Mouse (Mus musculus) granulocyte monocyte progenitor cell, adult 5-6 weeks (primary cell): ENCODE measurements around the gene Cacfd1. TPM values are rescaled to one million over a fixed set of nuclear protein-coding genes. Genes with fewer than 3 reads are reported as not detected.

ENCODE experiments used
- ATAC-seq: replicated peaks from 2 replicates; pipeline ENCODE4 v1.8.0; 2016; ENCODE audit warnings: mild to moderate bottlenecking, moderate TSS enrichment, inconsistent platforms; ENCODE audit not compliant: poor library complexity, severe bottlenecking
- total RNA-seq, 2 experiments: library from RNA; stranded (forward) in 1 of 2; stranded (reverse) in 1 of 2; fragments of 200-712, 200-1000 nt in 1 of 2; fragments of >200 nt in 1 of 2; fragmentation: Nextera tagmentation in 1 of 2; gene quantifications; 2 replicates each; pipeline ENCODE4 v1.2.3; 2014 to 2017

Gene Cacfd1
- 15.5 and 18.8 TPM in 2 replicates for total RNA-seq (2014; fragmentation: Nextera tagmentation)
- total RNA-seq (2017), result 1.6 and 3.5 TPM in 2 replicates

- ATAC-seq, result peak; percentile 81
These were observed at the start of gene Cacfd1 for GRCm38 (mm10) chr2:27009714-27010244. Cacfd1 (plus strand) TSS chr2:27009926.

GRCm38 (mm10) chr2:26960756-26961155 lies 49.0 kb upstream of the Cacfd1 start:
- ATAC-seq, result no peak

- peak; percentile 95 for ATAC-seq
These were observed 45.6 kb upstream of the Cacfd1 start, which contains the start of gene Rexo4 for GRCm38 (mm10) chr2:26963923-26964723. Rexo4 (minus strand) TSS chr2:26964386.

GRCm38 (mm10) chr2:26964724-26965370 lies 44.9 kb upstream of the Cacfd1 start:
- no peak for ATAC-seq

- ATAC-seq, result no peak
These were observed 42.5 kb upstream of the Cacfd1 start for GRCm38 (mm10) chr2:26967262-26967661.

- no peak for ATAC-seq
These were observed 36.6 kb upstream of the Cacfd1 start, which contains the start of gene Adamts13 for GRCm38 (mm10) chr2:26973116-26973515. Adamts13 (plus strand) TSS chr2:26973416.

GRCm38 (mm10) chr2:26973960-26974359 lies 35.8 kb upstream of the Cacfd1 start:
- ATAC-seq, result peak; percentile 70

GRCm38 (mm10) chr2:26980361-26980760 lies 29.4 kb upstream of the Cacfd1 start:
- no peak for ATAC-seq

GRCm38 (mm10) chr2:26984179-26984578 lies 25.5 kb upstream of the Cacfd1 start:
- ATAC-seq, result no peak

GRCm38 (mm10) chr2:26984640-26985039 lies 25.1 kb upstream of the Cacfd1 start:
- no peak for ATAC-seq

- ATAC-seq, result no peak
These were observed 15.8 kb upstream of the Cacfd1 start for GRCm38 (mm10) chr2:26993936-26994335.

GRCm38 (mm10) chr2:26997498-26997897 lies 12.2 kb upstream of the Cacfd1 start:
- no peak for ATAC-seq

- ATAC-seq, result no peak
These were observed 11.7 kb upstream of the Cacfd1 start for GRCm38 (mm10) chr2:26997993-26998392.

GRCm38 (mm10) chr2:27006255-27006654 lies 3.5 kb upstream of the Cacfd1 start:
- ATAC-seq, result no peak

- ATAC-seq, result no peak
These were observed 2.0 kb upstream of the Cacfd1 start for GRCm38 (mm10) chr2:27007701-27008100.

- peak; percentile 77 for ATAC-seq
These were observed 8.1 kb downstream of the Cacfd1 start for GRCm38 (mm10) chr2:27017802-27018201.

GRCm38 (mm10) chr2:27019530-27019929 lies 9.8 kb downstream of the Cacfd1 start:
- no peak for ATAC-seq

- no peak for ATAC-seq
These were observed 11.4 kb downstream of the Cacfd1 start for GRCm38 (mm10) chr2:27021103-27021502.

GRCm38 (mm10) chr2:27022612-27023011 lies 12.9 kb downstream of the Cacfd1 start:
- ATAC-seq, result no peak

GRCm38 (mm10) chr2:27024136-27024535 lies 14.4 kb downstream of the Cacfd1 start:
- no peak for ATAC-seq

- peak; percentile 47 for ATAC-seq
These were observed 15.8 kb downstream of the Cacfd1 start for GRCm38 (mm10) chr2:27025545-27025944.
